8 mouse cellular contexts compared by ENCODE assay signal in the genomic region with DNA sequence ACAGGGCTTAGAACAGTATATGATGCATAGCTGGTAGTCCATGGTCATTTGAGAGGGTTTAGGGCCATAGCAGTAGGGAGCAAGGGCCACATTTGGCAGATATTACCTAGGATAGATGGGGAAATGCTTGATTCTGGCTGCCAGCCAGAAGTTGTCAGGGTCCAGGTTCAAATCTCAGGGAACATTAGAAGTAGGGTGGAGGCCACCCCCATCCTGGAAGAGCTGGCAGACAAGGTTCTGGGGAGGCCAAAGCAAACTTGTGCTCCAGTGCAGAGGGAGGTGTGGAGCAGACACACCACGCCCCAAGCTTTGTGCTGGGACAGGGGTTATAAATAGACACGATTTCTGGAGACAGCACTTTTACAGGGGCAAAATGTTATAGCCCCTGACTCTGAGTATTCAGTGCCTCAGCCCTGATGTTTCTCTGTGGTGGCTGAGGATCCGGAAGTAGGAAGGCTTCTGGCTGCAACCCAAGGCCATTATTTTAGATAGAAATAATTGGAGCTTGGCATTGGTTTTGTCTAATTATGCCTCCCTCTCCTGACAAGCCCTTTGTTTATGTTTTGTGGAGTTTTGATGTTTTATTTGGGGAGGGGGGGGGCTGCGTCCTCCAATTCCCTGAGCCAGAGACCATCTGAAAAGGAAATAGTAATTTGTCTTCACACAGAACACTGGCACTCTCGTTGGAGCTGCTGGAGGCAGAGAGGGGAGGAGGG.
A peak's percentile ranks its signal among the peaks of the same experiment; 100 is the strongest.
DNase-seq lines count a peak whose midpoint lies in the region; ATAC-seq and TF ChIP-seq lines count a peak whose summit lies in the region.

No protein-coding gene starts in this region.

- no peak overlapping the region for H3K9ac ChIP-seq in intestine, postnatal 0 days (ENCODE audit: low read depth, low read length)

- H3K9me3 ChIP-seq in intestine, postnatal 0 days (ENCODE audit: control insufficient read depth) = no peaks in the 10 kb centered on the region

- no peak overlapping the region for H3K27ac ChIP-seq in intestine, postnatal 0 days (ENCODE audit: low read depth, low read length)

- no peak for ATAC-seq in intestine, postnatal 0 days

- no peak overlapping the region for H3K4me3 ChIP-seq in intestine, postnatal 0 days (ENCODE audit: low read depth, low read length)

- peak overlapping the region; percentile 21; the same call in 1 of the 2 replicates for H3K4me2 ChIP-seq in intestine, postnatal 0 days (replicated peaks; ENCODE audit: low read depth)

- 11% methylated on average over 5 of the region's 5 CpGs for WGBS in intestine, postnatal 0 days

- no peak for TF ChIP-seq CTCF in intestine, postnatal 0 days (IDR thresholded peaks at IDR 0.05; ENCODE audit: low read depth)

- H3K36me3 ChIP-seq in intestine, postnatal 0 days (ENCODE audit: control insufficient read depth, insufficient read depth) = no peaks in the 10 kb centered on the region

- DNase-seq in heart, adult 11 months = peak; percentile 73
- no peak for DNase-seq in heart, postnatal 25 days (ENCODE audit: low spot score)
- DNase-seq in retina, postnatal 1 day = peak; percentile 95
- no peak for DNase-seq in retina, embryonic 14.5 days (ENCODE audit: low spot score)
- DNase-seq in left cerebral cortex, adult 8-10 months (ENCODE audit: low spot score in 2 of 2) = no peak
- DNase-seq in gastrocnemius, adult 18-20 months (ENCODE audit: low spot score) = no peak
- no peak for DNase-seq in thymus, postnatal 4 days

- no peaks in the 10 kb centered on the region for H3K4me1 ChIP-seq in intestine, postnatal 0 days (replicated peaks; ENCODE audit: control insufficient read depth, insufficient read depth, low read length)

- intact Hi-C loops in heart, postnatal 25 days (cut with DNase I) = no loop called here

- H3K27me3 ChIP-seq in intestine, postnatal 0 days (replicated peaks; ENCODE audit: control insufficient read depth, insufficient read depth, low read length) = no peaks in the 10 kb centered on the region

Comparison
In these comparisons a context has a peak if more than half of its experiments do, and no peak if none do; other contexts are left out.
1. DNase-seq: peak in heart, adult 11 months (single experiment) and retina, postnatal 1 day (single experiment); none in heart, postnatal 25 days (single experiment), retina, embryonic 14.5 days (single experiment), left cerebral cortex, adult 8-10 months (0 of 2), gastrocnemius, adult 18-20 months (single experiment) and thymus, postnatal 4 days (single experiment).